Mouse (Mus musculus): ENCODE results near the gene Ets1. TPM values are rescaled to one million over a fixed set of nuclear protein-coding genes. Genes with fewer than 3 reads are reported as not detected.

The Ets1 gene
- total and polyA plus RNA-seq, 3 experiments = 10.0 to 23.5 (median 19.8) TPM

DNA sequence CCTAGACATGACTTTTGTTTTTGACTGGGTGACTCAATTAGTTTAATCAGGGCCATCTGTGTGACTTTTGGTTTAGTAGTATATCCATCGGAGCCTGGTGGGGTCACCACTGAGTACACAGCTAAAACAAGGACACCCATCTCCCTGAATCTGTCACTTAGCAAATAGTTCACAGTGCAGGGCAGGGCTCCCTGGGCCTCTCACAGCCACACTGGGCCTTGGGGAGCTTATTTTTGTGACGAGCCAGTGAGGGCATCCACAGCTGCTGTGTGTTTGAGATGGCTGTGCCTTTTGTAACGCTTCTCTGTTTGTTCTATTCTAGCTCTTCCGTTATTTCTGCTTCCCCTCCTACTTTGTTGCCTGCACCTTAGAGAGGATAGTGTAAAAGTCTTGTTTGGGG lies 90.6 kb downstream of the Ets1 start:
- no peak overlapping the region for H3K27ac ChIP-seq (ENCODE audit: insufficient read depth, low read depth)

DNA sequence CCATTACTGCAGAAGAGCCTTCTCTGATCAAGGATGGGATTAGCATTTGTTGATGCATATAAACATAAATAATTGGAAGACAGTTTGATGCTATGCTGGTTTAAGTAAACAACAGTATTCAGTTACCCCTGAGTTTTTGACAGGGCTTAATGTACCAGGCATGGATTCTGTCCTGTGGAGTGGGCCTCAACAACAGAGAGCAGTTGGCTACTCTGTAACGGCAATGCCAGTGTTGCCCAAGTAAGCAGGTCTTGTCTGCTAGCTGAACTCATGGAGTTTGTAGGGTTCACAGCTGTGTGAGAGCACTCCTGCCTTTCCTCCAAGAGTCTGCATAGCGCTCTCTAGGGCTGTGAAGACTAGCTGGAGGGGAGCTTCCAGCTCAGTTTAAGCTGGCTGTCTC lies 91.0 kb downstream of the Ets1 start:
- H3K4me2 ChIP-seq (ENCODE audit: insufficient read depth, low read depth, poor library complexity, severe bottlenecking) = no peak overlapping the region
- in situ Hi-C loops (cut with MboI; ENCODE audit: low pct_ligation_motif_present, low pct_unique_long_range_greater_than_20kb, low sequenced_read_pairs) = no loop called here

More for the DNA sequence above, 90.6 kb downstream of the Ets1 start:
- no peaks in the 10 kb centered on the region for H3K79me2 ChIP-seq (replicated peaks; ENCODE audit: control insufficient read depth, extremely low read depth, insufficient read depth, poor library complexity, severe bottlenecking)
- H3K4me3 ChIP-seq (replicated peaks in 1 of 3; ENCODE audit: low read depth in 2 of 3, low read length in 2 of 3, poor library complexity in 1 of 3) = no peak overlapping the region
- dilution Hi-C loops (cut with MboI; ENCODE audit: extremely low pct_ligation_motif_present, extremely low pct_unique_long_range_greater_than_20kb, low sequenced_read_pairs) (no loop called here), in situ Hi-C loops (cut with MboI; ENCODE audit: low pct_ligation_motif_present, low pct_unique_long_range_greater_than_20kb, low sequenced_read_pairs) (no loop called here)
- no peak for TF ChIP-seq SMC3 (IDR thresholded peaks at IDR 0.05; ENCODE audit: low read depth, low read length)
- no peak for TF ChIP-seq TBP (conservative IDR thresholded peaks at IDR 0.05; ENCODE audit: low read depth, low read length)
- no peak for TF ChIP-seq PAX5 (IDR thresholded peaks at IDR 0.05; ENCODE audit: low read length)
- no peak for TF ChIP-seq E2F4 (IDR thresholded peaks at IDR 0.05; ENCODE audit: insufficient replicate concordance, low read depth, low read length)
- no peaks in the 10 kb centered on the region for H3K27me3 ChIP-seq (replicated peaks)
- H3K9ac ChIP-seq (ENCODE audit: insufficient read depth, low read depth) = no peak overlapping the region
- peaks cover under 1 to 90% of the 10 kb centered on the region in 2 experiments; a peak in 3 of 4 replicates for H3K4me1 ChIP-seq (ENCODE audit: control insufficient read depth in 1 of 2, insufficient read depth in 2 of 2)
- H3K36me3 ChIP-seq (replicated peaks in 1 of 2; ENCODE audit: control insufficient read depth in 1 of 2, insufficient read depth in 1 of 2, low read length in 1 of 2) = peaks cover 3 to 61% of the 10 kb centered on the region in 2 experiments
- H3K4me2 ChIP-seq (ENCODE audit: insufficient read depth, low read depth, poor library complexity, severe bottlenecking) = no peak overlapping the region
- peaks cover 2% of the 10 kb centered on the region for H3K9me3 ChIP-seq (replicated peaks; ENCODE audit: low read length)
- DNase-seq (ENCODE audit: extremely low read depth) = no peak

GRCm38 (mm10) chr9:32728306-32728705 lies 92.3 kb downstream of the Ets1 start:
- H3K4me1 ChIP-seq (ENCODE audit: control insufficient read depth in 1 of 2, insufficient read depth in 2 of 2) = peaks cover 0 to 80% of the 10 kb centered on the region in 2 experiments; a peak in 3 of 4 replicates
- in situ Hi-C loops (cut with MboI; ENCODE audit: low pct_ligation_motif_present, low pct_unique_long_range_greater_than_20kb, low sequenced_read_pairs) (no loop called here), dilution Hi-C loops (cut with MboI; ENCODE audit: extremely low pct_ligation_motif_present, extremely low pct_unique_long_range_greater_than_20kb, low sequenced_read_pairs) (no loop called here)
- no peak overlapping the region for H3K27ac ChIP-seq (ENCODE audit: insufficient read depth, low read depth)
- no peak overlapping the region for H3K4me3 ChIP-seq (replicated peaks in 1 of 3; ENCODE audit: low read depth in 2 of 3, low read length in 2 of 3, poor library complexity in 1 of 3)
- H3K9ac ChIP-seq (ENCODE audit: insufficient read depth, low read depth) = no peak overlapping the region
- H3K27me3 ChIP-seq (replicated peaks) = no peaks in the 10 kb centered on the region
- peaks cover 3 to 77% of the 10 kb centered on the region in 2 experiments for H3K36me3 ChIP-seq (replicated peaks in 1 of 2; ENCODE audit: control insufficient read depth in 1 of 2, insufficient read depth in 1 of 2, low read length in 1 of 2)
- TF ChIP-seq MEF2A (IDR thresholded peaks at IDR 0.05; ENCODE audit: borderline replicate concordance, low read depth, low read length) = no peak
- no peak for TF ChIP-seq ZMIZ1 (IDR thresholded peaks at IDR 0.05; ENCODE audit: low read depth, low read length)
- TF ChIP-seq EP300 (IDR thresholded peaks at IDR 0.05; ENCODE audit: low read length) = no peak
- no peak for TF ChIP-seq USF1 (IDR thresholded peaks at IDR 0.05; ENCODE audit: low read depth, low read length)
- no peak for TF ChIP-seq USF2 (conservative IDR thresholded peaks at IDR 0.05; ENCODE audit: low read depth, low read length)
- TF ChIP-seq NELFE (IDR thresholded peaks at IDR 0.05; ENCODE audit: low read depth, low read length) = no peak
- no peak for TF ChIP-seq ZNF384 (IDR thresholded peaks at IDR 0.05; ENCODE audit: low read depth, low read length)
- no peak for TF ChIP-seq UBTF (IDR thresholded peaks at IDR 0.05; ENCODE audit: low read depth, low read length)
- no peak for TF ChIP-seq RCOR1 (conservative IDR thresholded peaks at IDR 0.05; ENCODE audit: low read depth, low read length)
- no peak for TF ChIP-seq NRF1 (IDR thresholded peaks at IDR 0.05; ENCODE audit: low read depth, low read length)
- no peak for TF ChIP-seq MXI1 (IDR thresholded peaks at IDR 0.05; ENCODE audit: low read depth, low read length)
- no peak for TF ChIP-seq TCF12 (IDR thresholded peaks at IDR 0.05; ENCODE audit: low read depth, low read length)
- H3K9me3 ChIP-seq (replicated peaks; ENCODE audit: low read length) = peaks cover 2% of the 10 kb centered on the region
- H3K4me2 ChIP-seq (ENCODE audit: insufficient read depth, low read depth, poor library complexity, severe bottlenecking) = no peak overlapping the region
- no peaks in the 10 kb centered on the region for H3K79me2 ChIP-seq (replicated peaks; ENCODE audit: control insufficient read depth, extremely low read depth, insufficient read depth, poor library complexity, severe bottlenecking)
- no peak for DNase-seq (ENCODE audit: extremely low read depth)

More for the DNA sequence above, 91.0 kb downstream of the Ets1 start:
- dilution Hi-C loops (cut with MboI; ENCODE audit: extremely low pct_ligation_motif_present, extremely low pct_unique_long_range_greater_than_20kb, low sequenced_read_pairs) = no loop called here
- no peak for DNase-seq (ENCODE audit: extremely low read depth)
- no peaks in the 10 kb centered on the region for H3K79me2 ChIP-seq (replicated peaks; ENCODE audit: control insufficient read depth, extremely low read depth, insufficient read depth, poor library complexity, severe bottlenecking)
- TF ChIP-seq MEF2A (IDR thresholded peaks at IDR 0.05; ENCODE audit: borderline replicate concordance, low read depth, low read length) (no peak), TBP (conservative IDR thresholded peaks at IDR 0.05; ENCODE audit: low read depth, low read length) (no peak), RAD21 (IDR thresholded peaks at IDR 0.05; ENCODE audit: low read depth, low read length) (no peak), USF2 (conservative IDR thresholded peaks at IDR 0.05; ENCODE audit: low read depth, low read length) (no peak), MAX (IDR thresholded peaks at IDR 0.05; ENCODE audit: low read length) (no peak), TCF12 (IDR thresholded peaks at IDR 0.05; ENCODE audit: low read depth, low read length) (no peak), USF1 (IDR thresholded peaks at IDR 0.05; ENCODE audit: low read depth, low read length) (no peak), ETS1 (conservative IDR thresholded peaks at IDR 0.05; ENCODE audit: low read depth, low read length) (no peak)
- H3K36me3 ChIP-seq (replicated peaks in 1 of 2; ENCODE audit: control insufficient read depth in 1 of 2, insufficient read depth in 1 of 2, low read length in 1 of 2) = peaks cover 3 to 66% of the 10 kb centered on the region in 2 experiments
- no peak overlapping the region for H3K4me3 ChIP-seq (replicated peaks in 1 of 3; ENCODE audit: low read depth in 2 of 3, low read length in 2 of 3, poor library complexity in 1 of 3)
- H3K9me3 ChIP-seq (replicated peaks; ENCODE audit: low read length) = peaks cover 2% of the 10 kb centered on the region
- no peaks in the 10 kb centered on the region for H3K27me3 ChIP-seq (replicated peaks)
- H3K27ac ChIP-seq (ENCODE audit: insufficient read depth, low read depth) = no peak overlapping the region
- H3K9ac ChIP-seq (ENCODE audit: insufficient read depth, low read depth) = no peak overlapping the region
- H3K4me1 ChIP-seq (ENCODE audit: control insufficient read depth in 1 of 2, insufficient read depth in 2 of 2) = peaks cover 0 to 89% of the 10 kb centered on the region in 2 experiments; a peak in 3 of 4 replicates

Data from CH12.LX (cell line).